Mouse (Mus musculus): ENCODE measurements around the gene Chn2.

DNA sequence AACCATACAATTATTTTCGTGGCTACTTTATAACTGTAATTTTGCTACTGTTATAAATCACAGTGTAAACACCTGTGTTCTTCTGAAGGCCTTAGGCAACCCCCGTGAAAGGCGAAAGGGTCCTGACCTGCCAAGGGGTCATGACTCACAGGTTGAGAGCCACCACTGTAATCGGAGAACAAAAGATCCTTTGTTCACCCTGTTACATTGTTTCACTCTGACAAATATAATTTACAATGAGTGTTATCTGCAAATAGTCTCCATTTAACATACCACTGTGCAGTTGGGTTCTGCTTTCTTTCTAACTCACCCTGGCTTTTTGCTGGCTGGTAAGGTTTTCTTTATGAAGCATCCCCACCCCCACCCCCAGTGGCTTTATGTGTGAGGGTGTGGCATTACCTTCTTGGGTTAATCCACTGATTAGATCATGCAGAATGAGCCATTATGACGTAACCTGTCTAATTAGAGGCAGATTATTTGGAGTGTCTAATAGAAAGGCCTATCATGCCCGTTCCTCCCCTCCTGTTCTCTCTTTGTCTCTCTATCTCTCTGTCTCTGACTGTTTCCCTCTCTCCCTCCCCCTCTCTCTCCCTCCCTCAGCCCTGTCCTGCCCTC is 56.9 kb downstream of the Chn2 start:
- TF ChIP-seq CTCF (IDR thresholded peaks at IDR 0.05; ENCODE audit: insufficient read depth, low read length): no peak
- no peak for TF ChIP-seq POLR2A (IDR thresholded peaks at IDR 0.05; ENCODE audit: borderline replicate concordance, extremely low read depth, low read depth, low read length)

All from lung, adult 2 months (tissue).